Mouse (Mus musculus) liver, embryonic 14.5 days (tissue): Measurements from ENCODE around the gene Gabbr2.

Experiments used
- CTCF ChIP-seq: IDR thresholded peaks from 2 replicates; pipeline ENCODE4 v1.5.1; 2016; ENCODE audit warnings: antibody characterized with exemption, low read depth, control low read depth
- EP300 ChIP-seq: IDR thresholded peaks from 2 replicates; pipeline ENCODE4 v1.6.1; 2016; ENCODE audit warnings: antibody characterized with exemption, low read depth

DNA sequence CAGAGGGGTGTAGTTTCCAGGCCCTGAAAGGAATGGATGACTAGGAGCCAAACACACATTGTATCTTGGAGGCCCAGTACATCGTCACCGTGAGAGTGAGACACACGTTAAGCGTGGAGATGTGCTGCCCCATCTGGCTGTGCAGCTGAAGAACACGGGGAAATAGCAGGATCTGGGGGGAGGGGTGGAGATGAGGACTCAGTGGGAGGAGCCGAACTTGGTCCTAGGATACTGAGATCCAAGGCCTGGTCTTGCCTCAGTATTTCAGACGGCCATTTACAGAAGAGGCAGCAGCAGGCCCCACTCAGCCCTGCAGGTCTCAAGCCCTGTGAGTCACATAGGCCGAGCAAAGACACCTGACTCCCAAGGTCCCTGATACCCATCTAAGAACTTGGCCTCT, 72.5 kb downstream of the Gabbr2 start:
- no peak for TF ChIP-seq EP300
- 0 out of 2 replicates have a peak, but pooled peaks have one; percentile 8 for TF ChIP-seq CTCF
